Mouse (Mus musculus): Measurements from ENCODE around the gene Tmem63a. TPM values are rescaled to one million over a fixed set of nuclear protein-coding genes. Genes with fewer than 3 reads are reported as not detected.
"Not testable (repeated sequence)": the region's sequence is repeated elsewhere in the genome, so short reads cannot be mapped to it uniquely, and the experiment has no call there.

Gene Tmem63a
- polyA plus RNA-seq, 1 experiment from 2014 or later, result 11.8 TPM

- no peaks in the 10 kb centered on the region for H3K27me3 ChIP-seq (ENCODE audit: insufficient read depth, low read length)
- H3K4me1 ChIP-seq (ENCODE audit: insufficient read depth, low read length), result no peaks in the 10 kb centered on the region
- no peaks in the 10 kb centered on the region for H3K9me3 ChIP-seq (ENCODE audit: low read length)
- no peaks in the 10 kb centered on the region for H3K36me3 ChIP-seq (ENCODE audit: insufficient read depth, low read length)
- 61% methylated on average over 4 of the region's 4 CpGs for WGBS
- H3K4me2 ChIP-seq (replicated peaks; ENCODE audit: low read depth, low read length), result no peak overlapping the region
- no peak overlapping the region for H3K9ac ChIP-seq (replicated peaks; ENCODE audit: low read length)
- H3K4me3 ChIP-seq (ENCODE audit: low read length), result no peak overlapping the region
- no peak for ATAC-seq (ENCODE audit: low FRiP score, low TSS enrichment)
- H3K27ac ChIP-seq (ENCODE audit: low read length), result no peak overlapping the region
Observed at GRCm38 (mm10) chr1:180976110-180976679, 34.1 kb downstream of the Tmem63a start.

GRCm38 (mm10) chr1:180979484-180980251, 37.5 kb downstream of the Tmem63a start:
- H3K9me3 ChIP-seq (ENCODE audit: low read length), result no peaks in the 10 kb centered on the region
- 82% methylated on average over 23 of the region's 24 CpGs for WGBS
- H3K4me1 ChIP-seq (ENCODE audit: insufficient read depth, low read length), result no peaks in the 10 kb centered on the region
- no peak overlapping the region for H3K27ac ChIP-seq (ENCODE audit: low read length)
- no peak overlapping the region for H3K9ac ChIP-seq (replicated peaks; ENCODE audit: low read length)
- H3K36me3 ChIP-seq (ENCODE audit: insufficient read depth, low read length), result no peaks in the 10 kb centered on the region
- no peak for ATAC-seq (ENCODE audit: low FRiP score, low TSS enrichment)
- H3K27me3 ChIP-seq (ENCODE audit: insufficient read depth, low read length), result no peaks in the 10 kb centered on the region
- no peak overlapping the region for H3K4me2 ChIP-seq (replicated peaks; ENCODE audit: low read depth, low read length)
- H3K4me3 ChIP-seq (ENCODE audit: low read length), result no peak overlapping the region

- Histone ChIP-seq H3K4me2 (replicated peaks; ENCODE audit: low read depth, low read length) (no peak overlapping the region), H3K9me3 (ENCODE audit: low read length) (no peaks in the 10 kb centered on the region), H3K27me3 (ENCODE audit: insufficient read depth, low read length) (no peaks in the 10 kb centered on the region), H3K27ac (ENCODE audit: low read length) (no peak overlapping the region), H3K36me3 (ENCODE audit: insufficient read depth, low read length) (no peaks in the 10 kb centered on the region), H3K9ac (replicated peaks; ENCODE audit: low read length) (no peak overlapping the region), H3K4me3 (ENCODE audit: low read length) (no peak overlapping the region), H3K4me1 (ENCODE audit: insufficient read depth, low read length) (no peaks in the 10 kb centered on the region)
- WGBS, result 69% methylated on average over 2 of the region's 2 CpGs
- ATAC-seq (ENCODE audit: low FRiP score, low TSS enrichment), result no peak
Observed at GRCm38 (mm10) chr1:180980464-180980863, 38.3 kb downstream of the Tmem63a start.

- not testable (repeated sequence) for H3K4me3 ChIP-seq (ENCODE audit: low read length); H3K9me3 ChIP-seq (ENCODE audit: low read length); ATAC-seq (ENCODE audit: low FRiP score, low TSS enrichment); H3K27me3 ChIP-seq (ENCODE audit: insufficient read depth, low read length); H3K4me1 ChIP-seq (ENCODE audit: insufficient read depth, low read length); H3K4me2 ChIP-seq (replicated peaks; ENCODE audit: low read depth, low read length); H3K27ac ChIP-seq (ENCODE audit: low read length); H3K36me3 ChIP-seq (ENCODE audit: insufficient read depth, low read length); H3K9ac ChIP-seq (replicated peaks; ENCODE audit: low read length)
- 86% methylated on average over 7 of the region's 7 CpGs for WGBS
Observed at GRCm38 (mm10) chr1:180981298-180982046, 39.3 kb downstream of the Tmem63a start.

- no peak for ATAC-seq (ENCODE audit: low FRiP score, low TSS enrichment)
- no peak overlapping the region for H3K4me2 ChIP-seq (replicated peaks; ENCODE audit: low read depth, low read length)
- H3K4me1 ChIP-seq (ENCODE audit: insufficient read depth, low read length), result no peaks in the 10 kb centered on the region
- no peak overlapping the region for H3K9ac ChIP-seq (replicated peaks; ENCODE audit: low read length)
- 93% methylated on average over 8 of the region's 8 CpGs for WGBS
- no peaks in the 10 kb centered on the region for H3K36me3 ChIP-seq (ENCODE audit: insufficient read depth, low read length)
- no peak overlapping the region for H3K4me3 ChIP-seq (ENCODE audit: low read length)
- H3K9me3 ChIP-seq (ENCODE audit: low read length), result no peaks in the 10 kb centered on the region
- H3K27me3 ChIP-seq (ENCODE audit: insufficient read depth, low read length), result no peaks in the 10 kb centered on the region
- no peak overlapping the region for H3K27ac ChIP-seq (ENCODE audit: low read length)
Observed at GRCm38 (mm10) chr1:180986701-180987100, 44.6 kb downstream of the Tmem63a start.

GRCm38 (mm10) chr1:180987759-180988158, 45.6 kb downstream of the Tmem63a start:
- H3K27ac ChIP-seq (ENCODE audit: low read length), result no peak overlapping the region
- no peaks in the 10 kb centered on the region for H3K4me1 ChIP-seq (ENCODE audit: insufficient read depth, low read length)
- no peak overlapping the region for H3K4me2 ChIP-seq (replicated peaks; ENCODE audit: low read depth, low read length)
- ATAC-seq (ENCODE audit: low FRiP score, low TSS enrichment), result no peak
- H3K9me3 ChIP-seq (ENCODE audit: low read length), result no peaks in the 10 kb centered on the region
- 0 out of 2 replicates have a peak overlapping the region, but pooled peaks have one; percentile 6 for H3K9ac ChIP-seq (replicated peaks; ENCODE audit: low read length)
- H3K4me3 ChIP-seq (ENCODE audit: low read length), result no peak overlapping the region
- no peaks in the 10 kb centered on the region for H3K27me3 ChIP-seq (ENCODE audit: insufficient read depth, low read length)
- H3K36me3 ChIP-seq (ENCODE audit: insufficient read depth, low read length), result no peaks in the 10 kb centered on the region
- 2% methylated on average over 9 of the region's 9 CpGs for WGBS

GRCm38 (mm10) chr1:180990671-180991070, 48.5 kb downstream of the Tmem63a start:
- Histone ChIP-seq H3K27ac (ENCODE audit: low read length) (no peak overlapping the region), H3K4me1 (ENCODE audit: insufficient read depth, low read length) (no peaks in the 10 kb centered on the region), H3K36me3 (ENCODE audit: insufficient read depth, low read length) (no peaks in the 10 kb centered on the region), H3K4me3 (ENCODE audit: low read length) (no peak overlapping the region), H3K4me2 (replicated peaks; ENCODE audit: low read depth, low read length) (no peak overlapping the region), H3K9me3 (ENCODE audit: low read length) (no peaks in the 10 kb centered on the region), H3K27me3 (ENCODE audit: insufficient read depth, low read length) (no peaks in the 10 kb centered on the region), H3K9ac (replicated peaks; ENCODE audit: low read length) (no peak overlapping the region)
- no peak for ATAC-seq (ENCODE audit: low FRiP score, low TSS enrichment)
- WGBS, result 58% methylated on average over 3 of the region's 3 CpGs

- H3K27me3 ChIP-seq (ENCODE audit: insufficient read depth, low read length), result no peaks in the 10 kb centered on the region
- no peak overlapping the region for H3K4me2 ChIP-seq (replicated peaks; ENCODE audit: low read depth, low read length)
- WGBS, result 47% methylated on average over 3 of the region's 3 CpGs
- no peak overlapping the region for H3K9ac ChIP-seq (replicated peaks; ENCODE audit: low read length)
- no peaks in the 10 kb centered on the region for H3K4me1 ChIP-seq (ENCODE audit: insufficient read depth, low read length)
- ATAC-seq (ENCODE audit: low FRiP score, low TSS enrichment), result peak; percentile 78; the same call in 1 of the 2 replicates
- H3K9me3 ChIP-seq (ENCODE audit: low read length), result no peaks in the 10 kb centered on the region
- no peak overlapping the region for H3K27ac ChIP-seq (ENCODE audit: low read length)
- H3K36me3 ChIP-seq (ENCODE audit: insufficient read depth, low read length), result no peaks in the 10 kb centered on the region
- no peak overlapping the region for H3K4me3 ChIP-seq (ENCODE audit: low read length)
Observed at GRCm38 (mm10) chr1:180992142-180992541, 50.0 kb downstream of the Tmem63a start.

- peak overlapping the region; percentile 30; the same call in 1 of the 2 replicates for H3K27ac ChIP-seq (ENCODE audit: low read length)
- no peak overlapping the region for H3K9ac ChIP-seq (replicated peaks; ENCODE audit: low read length)
- H3K4me2 ChIP-seq (replicated peaks; ENCODE audit: low read depth, low read length), result peak overlapping the region; percentile 4; the same call in 1 of the 2 replicates
- no peaks in the 10 kb centered on the region for H3K9me3 ChIP-seq (ENCODE audit: low read length)
- H3K27me3 ChIP-seq (ENCODE audit: insufficient read depth, low read length), result no peaks in the 10 kb centered on the region
- H3K36me3 ChIP-seq (ENCODE audit: insufficient read depth, low read length), result no peaks in the 10 kb centered on the region
- WGBS, result 4% methylated on average over 10 of the region's 10 CpGs
- H3K4me1 ChIP-seq (ENCODE audit: insufficient read depth, low read length), result peaks cover 21% of the 10 kb centered on the region
- ATAC-seq (ENCODE audit: low FRiP score, low TSS enrichment), result peak; percentile 92
- H3K4me3 ChIP-seq (ENCODE audit: low read length), result no peak overlapping the region
Observed at GRCm38 (mm10) chr1:181000501-181001092, 58.5 kb downstream of the Tmem63a start.

All from kidney, embryonic 16.5 days (tissue).